Mouse (Mus musculus): ENCODE measurements around the gene Acin1. TPM values are rescaled to one million over a fixed set of nuclear protein-coding genes. Genes with fewer than 3 reads are reported as not detected.

Gene Acin1
- polyA plus RNA-seq, 1 experiment from 2014 or later = 90.1 TPM

- Histone ChIP-seq H3K4me2 (ENCODE audit: low read length) (peak overlapping the region; percentile 47), H3K27ac (peak overlapping the region; percentile 94), H3K9me3 (replicated peaks; ENCODE audit: low read length) (no peaks in the 10 kb centered on the region), H3K36me3 (ENCODE audit: insufficient read depth, low read length) (0 out of 2 replicates have a peak, but pooled peaks cover 4% of the 10 kb centered on the region), H3K27me3 (ENCODE audit: insufficient read depth, low read length) (no peaks in the 10 kb centered on the region), H3K9ac (ENCODE audit: low read depth, low read length) (peak overlapping the region; percentile 80), H3K4me3 (replicated peaks; ENCODE audit: low read depth, low read length) (peak overlapping the region; percentile 52), H3K4me1 (replicated peaks; ENCODE audit: insufficient read depth, low read length) (0 out of 2 replicates have a peak, but pooled peaks cover 5% of the 10 kb centered on the region)
- no peak; the same call in 1 of the 2 replicates for TF ChIP-seq CTCF (IDR thresholded peaks at IDR 0.05; ENCODE audit: low read depth)
- peak; percentile 99 for ATAC-seq (replicated peaks; ENCODE audit: low FRiP score, low read depth)
- WGBS = under 1% methylated on average over 46 of the region's 46 CpGs
- DNase-seq (ENCODE audit: low spot score) = peak; percentile 99
These were observed 83.6 kb downstream of the Acin1 start for GRCm38 (mm10) chr14:54603038-54603654.

DNA sequence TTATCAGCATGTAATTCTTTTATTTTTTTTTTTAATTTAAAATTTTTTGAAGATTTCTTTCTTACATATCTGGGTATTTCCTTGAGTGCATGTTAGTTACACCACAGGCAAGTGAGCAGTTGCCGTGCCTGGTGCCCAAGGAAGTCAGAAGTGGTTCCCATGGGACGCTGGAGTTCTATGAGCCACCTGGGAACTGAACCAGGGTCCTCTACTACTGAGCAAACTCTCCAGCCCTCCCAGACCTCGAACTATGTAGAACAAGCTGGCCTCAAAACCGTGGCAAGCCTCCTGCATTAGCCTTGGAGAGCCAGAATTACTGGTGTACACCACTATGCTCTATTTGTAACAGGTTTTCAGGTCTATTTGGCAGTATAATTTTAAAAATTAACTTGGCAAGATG lies 84.1 kb downstream of the Acin1 start:
- WGBS = 37% methylated on average over 4 of the region's 4 CpGs
- no peak for TF ChIP-seq CTCF (IDR thresholded peaks at IDR 0.05; ENCODE audit: low read depth)
- Histone ChIP-seq H3K4me2 (ENCODE audit: low read length) (peak overlapping the region; percentile 47), H3K4me3 (replicated peaks; ENCODE audit: low read depth, low read length) (peak overlapping the region; percentile 52), H3K27ac (peak overlapping the region; percentile 94), H3K9me3 (replicated peaks; ENCODE audit: low read length) (no peaks in the 10 kb centered on the region), H3K4me1 (replicated peaks; ENCODE audit: insufficient read depth, low read length) (0 out of 2 replicates have a peak, but pooled peaks cover 5% of the 10 kb centered on the region), H3K9ac (ENCODE audit: low read depth, low read length) (peak overlapping the region; percentile 80; the same call in 1 of the 2 replicates), H3K27me3 (ENCODE audit: insufficient read depth, low read length) (no peaks in the 10 kb centered on the region), H3K36me3 (ENCODE audit: insufficient read depth, low read length) (0 out of 2 replicates have a peak, but pooled peaks cover 4% of the 10 kb centered on the region)
- DNase-seq (ENCODE audit: low spot score) (peak; percentile 36), ATAC-seq (replicated peaks; ENCODE audit: low FRiP score, low read depth) (no peak; the same call in 1 of the 2 replicates)

GRCm38 (mm10) chr14:54601601-54602000 lies 85.1 kb downstream of the Acin1 start:
- Histone ChIP-seq H3K4me3 (replicated peaks; ENCODE audit: low read depth, low read length) (no peak overlapping the region), H3K27me3 (ENCODE audit: insufficient read depth, low read length) (no peaks in the 10 kb centered on the region), H3K4me2 (ENCODE audit: low read length) (no peak overlapping the region), H3K4me1 (replicated peaks; ENCODE audit: insufficient read depth, low read length) (0 out of 2 replicates have a peak, but pooled peaks cover 5% of the 10 kb centered on the region), H3K9ac (ENCODE audit: low read depth, low read length) (no peak overlapping the region), H3K27ac (no peak overlapping the region), H3K9me3 (replicated peaks; ENCODE audit: low read length) (no peaks in the 10 kb centered on the region), H3K36me3 (ENCODE audit: insufficient read depth, low read length) (0 out of 2 replicates have a peak, but pooled peaks cover 4% of the 10 kb centered on the region)
- 45% methylated on average over 2 of the region's 2 CpGs for WGBS
- ATAC-seq (replicated peaks; ENCODE audit: low FRiP score, low read depth) = no peak
- no peak for TF ChIP-seq CTCF (IDR thresholded peaks at IDR 0.05; ENCODE audit: low read depth)
- DNase-seq (ENCODE audit: low spot score) = no peak

- Histone ChIP-seq H3K4me2 (ENCODE audit: low read length) (no peak overlapping the region), H3K27ac (no peak overlapping the region), H3K4me3 (replicated peaks; ENCODE audit: low read depth, low read length) (no peak overlapping the region), H3K9me3 (replicated peaks; ENCODE audit: low read length) (no peaks in the 10 kb centered on the region), H3K4me1 (replicated peaks; ENCODE audit: insufficient read depth, low read length) (peaks cover 5% of the 10 kb centered on the region; the same call in 1 of the 2 replicates), H3K9ac (ENCODE audit: low read depth, low read length) (no peak overlapping the region), H3K27me3 (ENCODE audit: insufficient read depth, low read length) (no peaks in the 10 kb centered on the region), H3K36me3 (ENCODE audit: insufficient read depth, low read length) (0 out of 2 replicates have a peak, but pooled peaks cover 8% of the 10 kb centered on the region)
- TF ChIP-seq CTCF (IDR thresholded peaks at IDR 0.05; ENCODE audit: low read depth) = peak; percentile 57
- DNase-seq (ENCODE audit: low spot score) (no peak), ATAC-seq (replicated peaks; ENCODE audit: low FRiP score, low read depth) (no peak)
- WGBS = 84% methylated on average over 7 of the region's 7 CpGs
These were observed 89.6 kb downstream of the Acin1 start for GRCm38 (mm10) chr14:54597084-54597483.

DNA sequence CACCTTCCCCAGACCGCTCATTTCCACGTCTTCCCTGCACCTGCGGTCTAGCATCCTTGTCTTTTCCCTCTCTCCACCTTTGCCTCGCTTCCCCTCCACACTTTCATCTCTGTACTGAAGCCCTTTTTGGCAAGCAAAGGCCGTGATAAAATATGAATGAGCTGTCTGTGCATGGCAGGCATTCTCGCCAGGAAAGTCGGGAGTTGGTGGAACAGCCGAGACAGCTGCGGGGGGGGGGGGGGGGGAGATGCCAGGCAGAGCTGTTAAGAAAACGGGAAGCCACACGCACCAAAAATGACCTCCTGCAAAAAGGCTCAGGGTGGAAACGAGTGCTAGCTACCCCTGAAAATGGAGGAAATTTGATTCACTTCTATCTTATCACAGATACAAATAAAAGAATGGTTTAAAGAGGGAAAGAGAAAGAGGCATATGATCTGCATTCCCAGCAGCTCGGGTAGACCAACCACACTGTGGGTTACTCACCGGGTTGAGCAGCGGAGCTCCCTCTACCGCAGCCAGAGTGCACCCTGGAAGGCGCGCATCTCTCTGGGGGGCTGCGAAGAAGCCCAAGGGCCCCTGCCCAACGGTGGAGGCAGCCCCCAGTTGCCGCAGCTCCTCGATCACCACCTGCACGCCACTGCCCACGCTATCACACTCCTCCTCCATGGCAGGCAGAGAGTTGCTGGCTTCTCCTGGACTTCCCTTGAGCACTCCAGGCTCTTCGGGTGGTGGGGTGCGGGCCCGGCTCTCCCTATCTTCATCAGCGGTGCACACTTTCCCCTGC lies 91.9 kb downstream of the Acin1 start:
- TF ChIP-seq CTCF (IDR thresholded peaks at IDR 0.05; ENCODE audit: low read depth) = no peak
- Histone ChIP-seq H3K9me3 (replicated peaks; ENCODE audit: low read length) (no peaks in the 10 kb centered on the region), H3K27ac (no peak overlapping the region), H3K4me3 (replicated peaks; ENCODE audit: low read depth, low read length) (no peak overlapping the region), H3K36me3 (ENCODE audit: insufficient read depth, low read length) (0 out of 2 replicates have a peak, but pooled peaks cover 8% of the 10 kb centered on the region), H3K4me1 (replicated peaks; ENCODE audit: insufficient read depth, low read length) (peaks cover 5% of the 10 kb centered on the region; the same call in 1 of the 2 replicates), H3K9ac (ENCODE audit: low read depth, low read length) (no peak overlapping the region), H3K4me2 (ENCODE audit: low read length) (no peak overlapping the region), H3K27me3 (ENCODE audit: insufficient read depth, low read length) (no peaks in the 10 kb centered on the region)
- 80% methylated on average over 28 of the region's 28 CpGs for WGBS
- DNase-seq (ENCODE audit: low spot score) (no peak), ATAC-seq (replicated peaks; ENCODE audit: low FRiP score, low read depth) (no peak)

- Histone ChIP-seq H3K9ac (ENCODE audit: low read depth, low read length) (no peak overlapping the region), H3K36me3 (ENCODE audit: insufficient read depth, low read length) (0 out of 2 replicates have a peak, but pooled peaks cover 4% of the 10 kb centered on the region), H3K4me1 (replicated peaks; ENCODE audit: insufficient read depth, low read length) (peaks cover 5% of the 10 kb centered on the region; the same call in 1 of the 2 replicates), H3K27me3 (ENCODE audit: insufficient read depth, low read length) (no peaks in the 10 kb centered on the region), H3K4me2 (ENCODE audit: low read length) (no peak overlapping the region), H3K4me3 (replicated peaks; ENCODE audit: low read depth, low read length) (no peak overlapping the region), H3K9me3 (replicated peaks; ENCODE audit: low read length) (no peaks in the 10 kb centered on the region), H3K27ac (no peak overlapping the region)
- ATAC-seq (replicated peaks; ENCODE audit: low FRiP score, low read depth) = no peak
- TF ChIP-seq CTCF (IDR thresholded peaks at IDR 0.05; ENCODE audit: low read depth) = peak; percentile 42
- DNase-seq (ENCODE audit: low spot score) = no peak
- WGBS = 80% methylated on average over 3 of the region's 3 CpGs
These were observed 92.7 kb downstream of the Acin1 start for GRCm38 (mm10) chr14:54594055-54594454.
